Mouse (Mus musculus): ENCODE results near the gene Mfsd10.

Gene Mfsd10

GRCm38 (mm10) chr5:34636481-34637287 is at the start of gene Mfsd10:
Mfsd10 (minus strand) TSS chr5:34637212.
- peak; percentile 70 for DNase-seq (ENCODE audit: low spot score)

- no peak for DNase-seq (ENCODE audit: low spot score)
Observed at GRCm38 (mm10) chr5:34670280-34670679, 33.3 kb upstream of the Mfsd10 start.

- DNase-seq (ENCODE audit: low spot score): no peak
Observed at GRCm38 (mm10) chr5:34669493-34669892, 32.5 kb upstream of the Mfsd10 start.

GRCm38 (mm10) chr5:34663231-34663630 is 26.2 kb upstream of the Mfsd10 start:
- DNase-seq (ENCODE audit: low spot score): no peak

- no peak for DNase-seq (ENCODE audit: low spot score)
Observed at GRCm38 (mm10) chr5:34661909-34662308, 24.9 kb upstream of the Mfsd10 start.

- no peak for DNase-seq (ENCODE audit: low spot score)
Observed at GRCm38 (mm10) chr5:34660591-34661130, 23.6 kb upstream of the Mfsd10 start.

- DNase-seq (ENCODE audit: low spot score): peak; percentile 96
Observed at GRCm38 (mm10) chr5:34659686-34660590, 22.9 kb upstream of the Mfsd10 start, which contains the start of the genes Nop14 and Grk4. Nop14 (minus strand) TSS chr5:34660148. Grk4 (plus strand) TSS chr5:34660379.

- DNase-seq (ENCODE audit: low spot score): no peak
Observed at GRCm38 (mm10) chr5:34657556-34657955, 20.5 kb upstream of the Mfsd10 start.

GRCm38 (mm10) chr5:34654881-34655280 is 17.9 kb upstream of the Mfsd10 start:
- DNase-seq (ENCODE audit: low spot score): no peak

GRCm38 (mm10) chr5:34652961-34653360 is 15.9 kb upstream of the Mfsd10 start:
- no peak for DNase-seq (ENCODE audit: low spot score)

GRCm38 (mm10) chr5:34647581-34647980 is 10.6 kb upstream of the Mfsd10 start:
- no peak for DNase-seq (ENCODE audit: low spot score)

GRCm38 (mm10) chr5:34642932-34643331 is 5.9 kb upstream of the Mfsd10 start:
- no peak for DNase-seq (ENCODE audit: low spot score)

- no peak for DNase-seq (ENCODE audit: low spot score)
Observed at GRCm38 (mm10) chr5:34641991-34642390, 5.0 kb upstream of the Mfsd10 start.

- no peak for DNase-seq (ENCODE audit: low spot score)
Observed at GRCm38 (mm10) chr5:34637591-34638156, 662 bp upstream of the Mfsd10 start.

- DNase-seq (ENCODE audit: low spot score): no peak
Observed at GRCm38 (mm10) chr5:34635665-34636192, 1.3 kb downstream of the Mfsd10 start.

GRCm38 (mm10) chr5:34634746-34635400 is 2.1 kb downstream of the Mfsd10 start:
- no peak for DNase-seq (ENCODE audit: low spot score)

GRCm38 (mm10) chr5:34633641-34634040 is 3.4 kb downstream of the Mfsd10 start:
- DNase-seq (ENCODE audit: low spot score): no peak

GRCm38 (mm10) chr5:34632996-34633395 is 4.0 kb downstream of the Mfsd10 start:
- DNase-seq (ENCODE audit: low spot score): no peak

- no peak for DNase-seq (ENCODE audit: low spot score)
Observed at GRCm38 (mm10) chr5:34609966-34610365, 27.0 kb downstream of the Mfsd10 start.

GRCm38 (mm10) chr5:34608226-34608625 is 28.8 kb downstream of the Mfsd10 start:
- DNase-seq (ENCODE audit: low spot score): no peak
